Mouse (Mus musculus): ENCODE measurements around the gene Npas3. TPM values are rescaled to one million over a fixed set of nuclear protein-coding genes. Genes with fewer than 3 reads are reported as not detected.

Gene Npas3
- polyA plus RNA-seq, 1 experiment from 2014 or later: 0.08 TPM

GRCm38 (mm10) chr12:54102500-54102899 is 854.0 kb downstream of the Npas3 start:
- TF ChIP-seq CTCF (IDR thresholded peaks at IDR 0.05; ENCODE audit: low read depth) (no peak), EP300 (IDR thresholded peaks at IDR 0.05; ENCODE audit: low read depth) (no peak)
- H3K9ac ChIP-seq (replicated peaks): no peak overlapping the region
- WGBS (ENCODE audit: insufficient replicate concordance): 68% methylated on average over 6 of the region's 6 CpGs
- H3K9me3 ChIP-seq (ENCODE audit: low read length): no peaks in the 10 kb centered on the region
- H3K4me1 ChIP-seq (ENCODE audit: insufficient read depth): no peaks in the 10 kb centered on the region
- no peak overlapping the region for H3K27ac ChIP-seq (ENCODE audit: low read depth)
- H3K4me3 ChIP-seq (ENCODE audit: low read depth, low read length): no peak overlapping the region
- ATAC-seq (no peak), DNase-seq (no peak)
- H3K36me3 ChIP-seq (replicated peaks; ENCODE audit: insufficient read depth, low read length): no peaks in the 10 kb centered on the region
- H3K27me3 ChIP-seq (ENCODE audit: insufficient read depth, low read length): no peaks in the 10 kb centered on the region
- H3K4me2 ChIP-seq (ENCODE audit: low read depth, low read length): no peak overlapping the region

GRCm38 (mm10) chr12:54105531-54105930 is 857.1 kb downstream of the Npas3 start:
- 20% methylated on average over 5 of the region's 5 CpGs for WGBS (ENCODE audit: insufficient replicate concordance)
- ATAC-seq: no peak
- peak; percentile 47; the same call in 1 of the 2 replicates for TF ChIP-seq CTCF (IDR thresholded peaks at IDR 0.05; ENCODE audit: low read depth)
- no peak for TF ChIP-seq EP300 (IDR thresholded peaks at IDR 0.05; ENCODE audit: low read depth)
- Histone ChIP-seq H3K4me3 (ENCODE audit: low read depth, low read length) (no peak overlapping the region), H3K9ac (replicated peaks) (no peak overlapping the region), H3K27me3 (ENCODE audit: insufficient read depth, low read length) (no peaks in the 10 kb centered on the region), H3K27ac (ENCODE audit: low read depth) (no peak overlapping the region), H3K9me3 (ENCODE audit: low read length) (no peaks in the 10 kb centered on the region), H3K4me1 (ENCODE audit: insufficient read depth) (no peaks in the 10 kb centered on the region), H3K36me3 (replicated peaks; ENCODE audit: insufficient read depth, low read length) (no peaks in the 10 kb centered on the region), H3K4me2 (ENCODE audit: low read depth, low read length) (no peak overlapping the region)
- DNase-seq: no peak

- DNase-seq (no peak), ATAC-seq (no peak)
- no peak overlapping the region for H3K4me2 ChIP-seq (ENCODE audit: low read depth, low read length)
- no peak overlapping the region for H3K4me3 ChIP-seq (ENCODE audit: low read depth, low read length)
- TF ChIP-seq CTCF (IDR thresholded peaks at IDR 0.05; ENCODE audit: low read depth) (no peak), EP300 (IDR thresholded peaks at IDR 0.05; ENCODE audit: low read depth) (no peak)
- H3K9me3 ChIP-seq (ENCODE audit: low read length): no peaks in the 10 kb centered on the region
- 65% methylated on average over 3 of the region's 3 CpGs for WGBS (ENCODE audit: insufficient replicate concordance)
- no peak overlapping the region for H3K9ac ChIP-seq (replicated peaks)
- no peak overlapping the region for H3K27ac ChIP-seq (ENCODE audit: low read depth)
- no peaks in the 10 kb centered on the region for H3K36me3 ChIP-seq (replicated peaks; ENCODE audit: insufficient read depth, low read length)
- H3K27me3 ChIP-seq (ENCODE audit: insufficient read depth, low read length): no peaks in the 10 kb centered on the region
- no peaks in the 10 kb centered on the region for H3K4me1 ChIP-seq (ENCODE audit: insufficient read depth)
Observed at GRCm38 (mm10) chr12:54105946-54106345, 857.5 kb downstream of the Npas3 start.

GRCm38 (mm10) chr12:54110342-54110741 is 861.9 kb downstream of the Npas3 start:
- no peaks in the 10 kb centered on the region for H3K4me1 ChIP-seq (ENCODE audit: insufficient read depth)
- no peak overlapping the region for H3K27ac ChIP-seq (ENCODE audit: low read depth)
- H3K9me3 ChIP-seq (ENCODE audit: low read length): no peaks in the 10 kb centered on the region
- no peak overlapping the region for H3K4me3 ChIP-seq (ENCODE audit: low read depth, low read length)
- WGBS (ENCODE audit: insufficient replicate concordance): 46% methylated on average over 2 of the region's 2 CpGs
- TF ChIP-seq EP300 (IDR thresholded peaks at IDR 0.05; ENCODE audit: low read depth) (no peak), CTCF (IDR thresholded peaks at IDR 0.05; ENCODE audit: low read depth) (no peak)
- no peak for DNase-seq
- H3K36me3 ChIP-seq (replicated peaks; ENCODE audit: insufficient read depth, low read length): no peaks in the 10 kb centered on the region
- no peaks in the 10 kb centered on the region for H3K27me3 ChIP-seq (ENCODE audit: insufficient read depth, low read length)
- no peak overlapping the region for H3K9ac ChIP-seq (replicated peaks)
- no peak overlapping the region for H3K4me2 ChIP-seq (ENCODE audit: low read depth, low read length)
- no peak for ATAC-seq

- H3K9ac ChIP-seq (replicated peaks): no peak overlapping the region
- H3K27ac ChIP-seq (ENCODE audit: low read depth): no peak overlapping the region
- no peak overlapping the region for H3K4me2 ChIP-seq (ENCODE audit: low read depth, low read length)
- no peak overlapping the region for H3K4me3 ChIP-seq (ENCODE audit: low read depth, low read length)
- TF ChIP-seq CTCF (IDR thresholded peaks at IDR 0.05; ENCODE audit: low read depth) (no peak), EP300 (IDR thresholded peaks at IDR 0.05; ENCODE audit: low read depth) (no peak)
- no peaks in the 10 kb centered on the region for H3K4me1 ChIP-seq (ENCODE audit: insufficient read depth)
- ATAC-seq (no peak), DNase-seq (no peak)
- WGBS (ENCODE audit: insufficient replicate concordance): 65% methylated on average over 3 of the region's 3 CpGs
- no peaks in the 10 kb centered on the region for H3K27me3 ChIP-seq (ENCODE audit: insufficient read depth, low read length)
- no peaks in the 10 kb centered on the region for H3K9me3 ChIP-seq (ENCODE audit: low read length)
- no peaks in the 10 kb centered on the region for H3K36me3 ChIP-seq (replicated peaks; ENCODE audit: insufficient read depth, low read length)
Observed at GRCm38 (mm10) chr12:54110930-54111329, 862.5 kb downstream of the Npas3 start.

- no peak overlapping the region for H3K4me2 ChIP-seq (ENCODE audit: low read depth, low read length)
- ATAC-seq (no peak), DNase-seq (no peak)
- H3K36me3 ChIP-seq (replicated peaks; ENCODE audit: insufficient read depth, low read length): no peaks in the 10 kb centered on the region
- 31% methylated on average over 1 of the region's 1 CpGs for WGBS (ENCODE audit: insufficient replicate concordance)
- no peaks in the 10 kb centered on the region for H3K27me3 ChIP-seq (ENCODE audit: insufficient read depth, low read length)
- H3K4me1 ChIP-seq (ENCODE audit: insufficient read depth): no peaks in the 10 kb centered on the region
- H3K9me3 ChIP-seq (ENCODE audit: low read length): no peaks in the 10 kb centered on the region
- TF ChIP-seq CTCF (IDR thresholded peaks at IDR 0.05; ENCODE audit: low read depth) (no peak), EP300 (IDR thresholded peaks at IDR 0.05; ENCODE audit: low read depth) (no peak)
- no peak overlapping the region for H3K9ac ChIP-seq (replicated peaks)
- no peak overlapping the region for H3K27ac ChIP-seq (ENCODE audit: low read depth)
- no peak overlapping the region for H3K4me3 ChIP-seq (ENCODE audit: low read depth, low read length)
Observed at GRCm38 (mm10) chr12:54120386-54120785, 871.9 kb downstream of the Npas3 start.

- H3K9me3 ChIP-seq (ENCODE audit: low read length): no peaks in the 10 kb centered on the region
- H3K9ac ChIP-seq (replicated peaks): no peak overlapping the region
- no peaks in the 10 kb centered on the region for H3K36me3 ChIP-seq (replicated peaks; ENCODE audit: insufficient read depth, low read length)
- ATAC-seq (no peak), DNase-seq (no peak)
- 86% methylated on average over 3 of the region's 3 CpGs for whole genome bisulfite sequencing (ENCODE audit: insufficient replicate concordance)
- H3K4me3 ChIP-seq (ENCODE audit: low read depth, low read length): no peak overlapping the region
- H3K27me3 ChIP-seq (ENCODE audit: insufficient read depth, low read length): no peaks in the 10 kb centered on the region
- H3K4me2 ChIP-seq (ENCODE audit: low read depth, low read length): no peak overlapping the region
- TF ChIP-seq CTCF (IDR thresholded peaks at IDR 0.05; ENCODE audit: low read depth) (no peak), EP300 (IDR thresholded peaks at IDR 0.05; ENCODE audit: low read depth) (no peak)
- H3K27ac ChIP-seq (ENCODE audit: low read depth): no peak overlapping the region
- H3K4me1 ChIP-seq (ENCODE audit: insufficient read depth): no peaks in the 10 kb centered on the region
Observed at GRCm38 (mm10) chr12:54121286-54121685, 872.8 kb downstream of the Npas3 start.
